Mouse (Mus musculus) G1E (cell line): ENCODE data around the gene Osbpl9.

Experiments
- CTCF ChIP-seq: IDR thresholded peaks from 2 replicates; pipeline ENCODE4 v1.5.1; 2012; ENCODE audit warnings: low read depth, low read length, inconsistent platforms, mixed read lengths
- GATA1 ChIP-seq: IDR thresholded peaks from 2 replicates; pipeline ENCODE4 v1.6.1; 2012; ENCODE audit warnings: borderline replicate concordance, low read length, inconsistent platforms, mixed read lengths
- GATA2 ChIP-seq: IDR thresholded peaks from 2 replicates; pipeline ENCODE4 v1.6.1; 2012; ENCODE audit warnings: low read depth, low read length, inconsistent platforms, borderline replicate concordance
- TAL1 ChIP-seq: conservative IDR thresholded peaks from 2 replicates; pipeline ENCODE4 v1.6.1; 2012; ENCODE audit warnings: low read depth, low read length, inconsistent platforms, mixed read lengths

GRCm38 (mm10) chr4:109106594-109106993 is 95.5 kb downstream of the Osbpl9 start:
- TF ChIP-seq TAL1: no peak
- TF ChIP-seq GATA1: no peak
- TF ChIP-seq CTCF: no peak
- no peak for TF ChIP-seq GATA2
